Mouse (Mus musculus) cerebellum, adult 2 months (tissue): ENCODE results near the gene Fgfr2. TPM values are rescaled to one million over a fixed set of nuclear protein-coding genes. Genes with fewer than 3 reads are reported as not detected.

Source experiments
- DNase-seq, 2 experiments: peaks; one replicate each; pipeline ENCODE4 v3.0.0; 2021
- H3K27ac ChIP-seq: fragments of 200-500 bp; 2 replicates; pipeline ENCODE4 v1.5.1; 2012; ENCODE audit warnings: low read length, control low read depth, inconsistent platforms; ENCODE audit not compliant: insufficient read depth
- H3K27me3 ChIP-seq: fragments of 200-500 bp; 2 replicates; pipeline ENCODE4 v1.6.1; 2012; ENCODE audit warnings: inconsistent platforms, mild to moderate bottlenecking, low read length, moderate library complexity; ENCODE audit not compliant: control insufficient read depth, insufficient read depth
- H3K4me1 ChIP-seq: fragments of 200-500 bp; 2 replicates; pipeline ENCODE4 v1.6.1; 2011; ENCODE audit warnings: low read length; ENCODE audit not compliant: control insufficient read depth, insufficient read depth
- H3K4me3 ChIP-seq: fragments of 200-500 bp; replicated peaks from 2 replicates; pipeline ENCODE3; 2011; ENCODE audit warnings: mild to moderate bottlenecking, low read depth, low read length, control low read depth; ENCODE audit not compliant: insufficient read depth
- CTCF ChIP-seq: fragments of 200-500 bp; IDR thresholded peaks from 2 replicates; pipeline ENCODE4 v1.5.1; 2011; ENCODE audit warnings: low read depth, mild to moderate bottlenecking, control low read depth, low read length, moderate library complexity, borderline replicate concordance; ENCODE audit not compliant: insufficient read depth
- POLR2A ChIP-seq: fragments of 200-500 bp; IDR thresholded peaks from 2 replicates; pipeline ENCODE4 v1.6.1; 2011; ENCODE audit warnings: low read length, control low read depth, borderline replicate concordance; ENCODE audit not compliant: insufficient read depth
- WGBS: fragments of 180-500 bp; shearing (Covaris S2); methylation state at CpG from one replicate; pipeline ENCODE4 v1.1.7; 2018; 5-methylcytosine and 5-hydroxymethylcytosine counted together
- polyA plus RNA-seq: library from polyadenylated mRNA; depleted of rRNA; stranded (reverse); fragments of >200 nt; gene quantifications from 2 replicates; pipeline ENCODE4 v1.2.3, GENCODE M21; 2012

The Fgfr2 gene
- polyA plus RNA-seq, 1 experiment: 95.3 TPM

GRCm38 (mm10) chr7:130708940-130709339 lies 2414.2 kb downstream of the Fgfr2 start:
- Histone ChIP-seq H3K27ac (no peak overlapping the region), H3K4me1 (peaks cover 48% of the 10 kb centered on the region), H3K4me3 (no peak overlapping the region), H3K27me3 (no peaks in the 10 kb centered on the region)
- 69% methylated on average over 9 of the region's 9 CpGs for WGBS
- no peak for DNase-seq
- TF ChIP-seq CTCF (no peak), POLR2A (no peak)

GRCm38 (mm10) chr7:130705230-130705629 lies 2417.9 kb downstream of the Fgfr2 start:
- H3K4me1 ChIP-seq: peaks cover 54% of the 10 kb centered on the region
- no peak overlapping the region for H3K27ac ChIP-seq
- 54% methylated on average over 2 of the region's 2 CpGs for WGBS

GRCm38 (mm10) chr7:130701336-130701735 lies 2421.8 kb downstream of the Fgfr2 start:
- Histone ChIP-seq H3K27ac (no peak overlapping the region), H3K4me3 (no peak overlapping the region), H3K4me1 (peaks cover 40% of the 10 kb centered on the region), H3K27me3 (no peaks in the 10 kb centered on the region)
- TF ChIP-seq POLR2A: no peak
- no peak for TF ChIP-seq CTCF
- peak; percentile 24 to 58 for DNase-seq
- WGBS: 10% methylated on average over 1 of the region's 1 CpGs

More at GRCm38 (mm10) chr7:130705230-130705629, 2417.9 kb downstream of the Fgfr2 start:
- TF ChIP-seq CTCF (no peak), POLR2A (no peak)
- no peaks in the 10 kb centered on the region for H3K27me3 ChIP-seq
- DNase-seq: peak in 1 of 2 experiments; percentile 27
- H3K4me3 ChIP-seq: no peak overlapping the region

GRCm38 (mm10) chr7:130698480-130698879 lies 2424.7 kb downstream of the Fgfr2 start:
- no peak for DNase-seq
- Histone ChIP-seq H3K27ac (no peak overlapping the region), H3K27me3 (no peaks in the 10 kb centered on the region), H3K4me1 (peaks cover 48% of the 10 kb centered on the region), H3K4me3 (no peak overlapping the region)
- TF ChIP-seq POLR2A: no peak
- TF ChIP-seq CTCF: no peak

GRCm38 (mm10) chr7:130696347-130697234 lies 2426.6 kb downstream of the Fgfr2 start:
- Histone ChIP-seq H3K27ac (no peak overlapping the region), H3K4me1 (peaks cover 32% of the 10 kb centered on the region), H3K4me3 (no peak overlapping the region), H3K27me3 (no peaks in the 10 kb centered on the region)
- DNase-seq: peak; percentile 56 to 61
- 47% methylated on average over 16 of the region's 16 CpGs for WGBS
- TF ChIP-seq CTCF (no peak), POLR2A (no peak)

GRCm38 (mm10) chr7:130695669-130696338 lies 2427.3 kb downstream of the Fgfr2 start:
- Histone ChIP-seq H3K4me1 (peaks cover 26% of the 10 kb centered on the region), H3K27me3 (no peaks in the 10 kb centered on the region), H3K4me3 (no peak overlapping the region), H3K27ac (no peak overlapping the region)
- peak in 1 of 2 experiments; percentile 23 for DNase-seq
- 69% methylated on average over 13 of the region's 13 CpGs for WGBS
- TF ChIP-seq CTCF (no peak), POLR2A (no peak)

DNA sequence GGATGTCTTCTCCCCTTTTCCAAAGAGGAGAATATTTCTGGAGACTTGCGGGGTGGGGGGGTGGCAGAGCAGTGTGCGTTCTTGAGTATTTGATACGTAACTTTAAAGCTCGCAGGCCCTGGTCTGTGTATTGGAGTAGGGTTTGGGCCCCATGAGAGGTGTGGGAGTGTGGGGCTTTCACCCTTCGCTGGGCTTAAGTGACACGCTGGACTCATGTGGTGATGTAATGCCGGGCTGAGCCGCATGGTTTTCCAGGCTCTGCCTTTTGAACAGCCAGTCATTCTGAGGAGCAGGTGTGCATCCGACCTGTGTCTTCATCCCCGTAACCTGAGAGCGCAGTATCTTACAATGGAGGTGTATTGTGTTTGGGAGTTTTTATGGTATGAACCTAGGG lies 2429.4 kb downstream of the Fgfr2 start:
- peak; percentile 70 to 75 for DNase-seq
- WGBS: 6% methylated on average over 11 of the region's 11 CpGs
- Histone ChIP-seq H3K27ac (peak overlapping the region; percentile 49), H3K27me3 (no peaks in the 10 kb centered on the region), H3K4me3 (peak overlapping the region; percentile 50), H3K4me1 (peaks cover 26% of the 10 kb centered on the region)
- TF ChIP-seq CTCF (peak; percentile 51; the same call in 1 of the 2 replicates), POLR2A (no peak)
